Mouse (Mus musculus) cerebellum, adult 11 months (tissue): ENCODE data around the gene Gpr87.

Source experiments
- DNase-seq: peaks from one replicate; pipeline ENCODE4 v3.0.0; 2022

Gpr87 gene

GRCm38 (mm10) chr3:59194938-59195337 lies at the start of gene Gpr87:
Gene Gpr87, minus strand, starts transcription at chr3:59195104.
- DNase-seq: no peak

- DNase-seq: peak; percentile 29
Observed at GRCm38 (mm10) chr3:59243384-59243783, 48.5 kb upstream of the Gpr87 start.

GRCm38 (mm10) chr3:59234878-59235277 lies 40.0 kb upstream of the Gpr87 start:
- no peak for DNase-seq

- no peak for DNase-seq
Observed at GRCm38 (mm10) chr3:59230912-59231311, 36.0 kb upstream of the Gpr87 start.

DNA sequence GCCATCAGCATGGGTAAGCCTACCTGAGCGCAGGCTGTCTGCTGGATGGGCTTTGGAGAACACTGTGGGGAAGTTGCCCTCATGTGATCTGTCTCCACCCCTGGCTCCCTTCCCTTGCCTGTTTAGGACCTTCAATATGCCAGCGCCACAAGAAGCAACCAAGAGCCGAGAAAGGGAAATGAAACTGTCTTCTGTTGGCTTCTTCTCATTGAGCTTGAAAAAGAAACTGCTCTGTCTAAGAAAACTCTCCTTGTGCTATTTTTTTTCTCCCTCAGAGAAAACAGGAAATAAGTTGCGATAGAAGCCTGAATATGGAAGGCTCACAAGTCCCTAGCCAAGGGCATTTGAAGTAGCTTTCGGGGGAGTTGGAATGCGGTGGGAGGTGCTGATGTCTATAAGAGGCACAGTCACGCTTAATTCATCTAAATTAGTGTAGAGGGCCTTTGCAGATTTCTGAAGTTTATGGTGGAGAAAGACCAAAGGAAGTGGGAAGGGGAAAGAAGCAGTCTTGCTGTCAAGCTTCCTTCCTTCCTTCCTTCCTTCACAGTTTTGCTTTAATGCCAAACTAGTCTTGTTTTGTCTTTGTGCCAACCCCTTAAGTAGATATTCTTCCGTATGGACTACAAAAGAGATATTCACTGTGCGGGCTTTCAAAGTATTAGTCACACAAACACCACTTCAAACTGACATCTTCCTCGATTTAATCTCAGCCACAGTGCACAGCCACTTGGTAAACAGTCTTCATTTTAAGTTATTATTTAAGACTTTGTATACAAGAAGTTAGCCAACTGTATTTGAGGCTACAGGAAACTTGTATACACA lies 34.0 kb upstream of the Gpr87 start:
- DNase-seq: no peak

DNA sequence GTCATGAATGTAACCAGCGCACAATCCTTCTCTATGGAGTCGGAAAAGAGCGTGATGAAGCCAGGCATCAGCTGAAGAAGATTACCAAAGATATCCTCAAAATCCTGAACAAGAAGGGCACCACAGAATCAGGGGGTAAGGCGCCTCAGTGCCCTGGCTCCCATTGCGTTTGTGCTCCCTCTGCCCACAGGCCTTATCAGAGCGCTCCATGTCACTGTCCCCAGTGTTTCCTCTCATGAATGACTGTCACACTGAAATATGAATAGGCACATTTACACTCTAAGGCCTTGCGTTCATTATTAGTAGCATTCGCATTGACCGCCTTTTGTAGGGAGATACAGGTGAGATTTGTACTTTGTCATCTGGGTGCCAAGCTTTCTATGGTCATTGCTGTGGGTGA lies 32.8 kb upstream of the Gpr87 start:
- no peak for DNase-seq

DNA sequence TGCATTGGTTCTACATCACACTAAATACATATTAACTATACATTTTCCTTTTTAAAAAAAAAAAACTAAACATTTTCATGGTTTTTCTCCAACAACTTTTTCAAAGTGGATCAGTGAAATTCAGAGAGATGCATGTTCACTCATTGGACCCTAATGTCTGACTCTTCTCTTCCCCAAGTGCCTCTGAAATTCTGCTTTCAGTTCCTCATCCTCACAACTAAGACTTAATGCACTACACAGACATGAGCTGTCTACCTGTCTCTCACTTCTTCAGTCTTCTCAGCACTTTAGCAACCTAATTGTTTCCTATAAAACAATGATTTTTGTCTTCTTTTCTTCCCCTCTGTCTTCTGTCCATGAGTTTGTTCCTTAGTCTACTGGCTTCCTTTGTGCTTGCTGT lies 30.5 kb upstream of the Gpr87 start:
- DNase-seq: no peak

- no peak for DNase-seq
Observed at GRCm38 (mm10) chr3:59222303-59222702, 27.4 kb upstream of the Gpr87 start.

DNA sequence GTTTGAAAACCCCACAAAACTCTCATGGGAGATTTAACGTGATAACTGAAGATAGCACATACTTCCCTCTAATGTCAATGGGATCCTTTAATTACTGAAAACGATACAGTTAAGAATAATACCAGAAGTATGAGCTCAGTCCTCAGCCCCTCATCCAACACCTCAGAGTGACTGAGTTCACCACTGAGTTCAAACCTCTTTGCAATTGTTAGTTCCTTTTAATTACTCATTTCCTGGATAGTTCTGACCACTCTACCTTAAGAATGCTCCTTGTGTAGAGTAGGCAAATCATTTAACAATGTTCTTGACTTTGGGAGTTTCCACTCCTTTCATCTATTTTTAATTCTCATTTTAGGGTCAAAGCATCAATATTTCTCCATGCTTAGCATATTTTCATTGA lies 24.4 kb upstream of the Gpr87 start:
- DNase-seq: no peak

GRCm38 (mm10) chr3:59217211-59217610 lies 22.3 kb upstream of the Gpr87 start:
- DNase-seq: no peak

DNA sequence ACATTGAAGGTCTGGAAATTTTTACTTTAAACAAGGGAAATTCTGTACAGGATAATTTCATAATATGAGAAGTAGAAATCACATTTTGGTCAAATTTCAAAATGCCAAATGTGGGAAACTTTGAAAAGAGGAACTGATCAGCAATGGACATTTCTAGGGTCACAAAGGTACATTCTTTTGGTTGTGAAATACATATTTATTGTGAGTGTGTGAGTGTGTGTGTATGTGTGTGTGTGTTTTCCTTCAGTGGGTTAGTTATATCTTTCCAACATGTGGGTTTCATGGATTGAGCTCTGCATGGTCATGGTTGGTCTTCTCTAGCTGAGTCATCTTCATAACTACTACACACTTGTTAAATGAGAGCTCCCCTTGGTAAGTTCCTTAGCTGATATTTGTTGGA lies 17.5 kb upstream of the Gpr87 start:
- no peak for DNase-seq

DNA sequence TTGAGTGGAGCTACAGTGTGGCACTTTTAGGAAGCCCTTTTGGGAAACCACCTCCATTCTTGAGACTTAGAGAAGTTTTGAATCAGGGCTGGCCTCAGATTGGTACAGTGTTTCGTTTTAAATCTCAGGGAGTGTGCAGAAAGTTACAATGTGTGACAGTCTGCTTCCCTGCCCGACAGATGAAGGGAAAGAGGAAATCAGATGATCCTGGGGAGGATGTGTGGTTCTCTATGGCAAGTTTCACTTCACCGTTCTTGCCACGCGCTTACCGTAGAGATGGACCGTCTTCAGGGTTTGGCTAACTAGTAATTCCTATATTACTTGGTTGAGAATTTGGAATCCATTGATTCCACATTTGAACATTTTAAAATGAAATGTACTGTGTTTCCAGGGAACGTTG lies 16.9 kb upstream of the Gpr87 start:
- DNase-seq: no peak

DNA sequence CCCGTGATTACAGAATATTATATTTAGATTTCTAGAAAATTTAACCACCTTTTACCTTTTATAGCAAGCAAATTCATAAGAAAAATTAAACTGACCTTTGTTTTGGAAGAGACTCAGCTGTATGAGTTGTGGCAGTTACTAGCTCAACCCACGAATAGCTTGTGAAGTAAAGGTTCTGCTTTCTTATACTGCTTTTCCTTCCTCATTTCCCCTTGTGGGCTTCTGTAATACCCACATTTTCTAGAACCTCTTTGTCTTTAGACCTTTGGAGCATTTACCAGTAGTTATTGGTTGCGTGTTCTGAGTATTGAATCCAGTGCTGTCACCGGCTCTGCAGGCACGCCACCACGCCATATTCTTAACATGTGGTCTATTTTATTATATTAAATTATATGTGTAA lies 15.8 kb upstream of the Gpr87 start, which contains the start of gene P2ry13:
Gene P2ry13, minus strand, starts transcription at position 156 of the 400 bp plus-strand sequence.
- no peak for DNase-seq

- DNase-seq: no peak
Observed at GRCm38 (mm10) chr3:59210089-59210488, 15.2 kb upstream of the Gpr87 start.

- DNase-seq: peak; percentile 20
Observed at GRCm38 (mm10) chr3:59208650-59209548, 14.0 kb upstream of the Gpr87 start.

- no peak for DNase-seq
Observed at GRCm38 (mm10) chr3:59205941-59206340, 11.0 kb upstream of the Gpr87 start.

- no peak for DNase-seq
Observed at GRCm38 (mm10) chr3:59204719-59205503, 10.0 kb upstream of the Gpr87 start.

GRCm38 (mm10) chr3:59203802-59204520 lies 9.1 kb upstream of the Gpr87 start:
- DNase-seq: no peak

- DNase-seq: no peak
Observed at GRCm38 (mm10) chr3:59197329-59197948, 2.5 kb upstream of the Gpr87 start.

DNA sequence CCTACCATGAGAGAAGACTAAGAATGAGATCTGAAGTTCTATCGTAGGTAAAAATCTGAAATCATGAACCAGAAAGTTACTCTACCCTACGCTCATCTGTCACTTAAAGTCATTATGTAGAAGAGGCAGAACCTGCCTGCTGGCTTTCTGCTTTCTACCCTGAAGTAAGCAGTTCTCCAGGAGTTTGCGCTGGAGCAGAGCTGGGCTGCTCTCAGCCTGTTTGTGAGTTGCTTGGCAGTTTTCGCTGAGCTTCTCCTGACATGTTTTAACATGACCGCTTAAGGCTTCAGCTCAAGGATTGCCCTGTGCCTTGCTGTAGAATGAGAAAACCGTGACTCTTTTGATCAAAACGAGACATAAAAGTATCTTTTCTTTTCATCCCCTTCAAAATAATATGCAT lies 805 bp downstream of the Gpr87 start:
- DNase-seq: no peak

- no peak for DNase-seq
Observed at GRCm38 (mm10) chr3:59191674-59192073, 3.2 kb downstream of the Gpr87 start.

DNA sequence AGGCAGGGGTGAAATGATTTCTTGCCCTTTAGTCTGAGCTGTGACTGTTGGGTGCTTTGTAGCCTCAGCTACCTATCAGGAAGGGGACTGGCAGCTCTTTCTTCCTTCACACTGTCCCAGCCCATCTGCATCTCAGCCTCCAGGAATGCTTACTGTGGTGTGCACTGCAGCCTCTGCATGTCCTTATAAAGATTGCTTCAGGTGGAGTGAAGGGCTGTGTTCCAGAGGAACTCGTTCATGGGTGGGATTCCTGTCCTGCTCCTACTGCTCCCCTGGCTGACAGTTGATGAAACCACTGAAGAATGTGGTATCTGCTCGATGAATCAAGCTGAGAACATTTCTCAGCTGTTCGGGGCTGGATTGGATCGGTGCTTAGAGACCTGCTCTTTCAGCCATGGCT lies 7.6 kb downstream of the Gpr87 start:
- no peak for DNase-seq
